Comparison of ENCODE assay signal across 9 mouse cellular contexts in genomic region chr1:72875708-72876107, GRCm38 (mm10). TPM values are rescaled to one million over a fixed set of nuclear protein-coding genes. Genes with fewer than 3 reads are reported as not detected.
DNase-seq lines count a peak whose midpoint lies in the region; ATAC-seq and TF ChIP-seq lines count a peak whose summit lies in the region.
"Had no signal": no experiment of that assay in that cellular context is flagged by ENCODE, and none has a peak within 500 bp of the region (broad histone marks: within the 10 kb centered on the region; RNA-seq: fewer than 3 reads in every experiment).

No protein-coding gene starts in this region.

- DNase-seq in kidney, adult 2 months: peak; percentile 72
- no peak for DNase-seq in kidney, postnatal 14 days
- no peak for DNase-seq in embryonic facial prominence, embryonic 14.5 days (ENCODE audit: low spot score)
- no peak for DNase-seq in forebrain, postnatal 0 days
- DNase-seq in embryo, embryonic 9.5 days (ENCODE audit: extremely low spot score): no peak
- DNase-seq in cerebellum, postnatal 4 days (ENCODE audit: low spot score in 2 of 2): no peak

- TF ChIP-seq POLR2A in kidney, adult 2 months (IDR thresholded peaks at IDR 0.05; ENCODE audit: low read depth, low read length): no peak

- no peak overlapping the region for H3K4me3 ChIP-seq in kidney, adult 2 months (ENCODE audit: insufficient read depth, low read depth, low read length)
- peak overlapping the region; percentile 62; the same call in 1 of the 2 replicates for H3K4me3 ChIP-seq in embryonic facial prominence, embryonic 14.5 days (ENCODE audit: low read depth, low read length)
- H3K4me3 ChIP-seq in forebrain, postnatal 0 days (ENCODE audit: low read depth, low read length): no peak overlapping the region
- H3K4me3 ChIP-seq in midbrain, embryonic 12.5 days: no peak overlapping the region

- peak overlapping the region; percentile 88 for H3K4me2 ChIP-seq in embryonic facial prominence, embryonic 14.5 days (ENCODE audit: low read depth, low read length)
- peak overlapping the region; percentile 69 for H3K4me2 ChIP-seq in forebrain, postnatal 0 days (ENCODE audit: low read depth)
- peak overlapping the region; percentile 95; the same call in 1 of the 2 replicates for H3K4me2 ChIP-seq in midbrain, embryonic 12.5 days (replicated peaks)

- no peaks in the 10 kb centered on the region for H3K27me3 ChIP-seq in kidney, adult 2 months (replicated peaks; ENCODE audit: control insufficient read depth, insufficient read depth, low read length)
- peaks cover 5% of the 10 kb centered on the region; the same call in 1 of the 2 replicates for H3K27me3 ChIP-seq in embryonic facial prominence, embryonic 14.5 days (replicated peaks; ENCODE audit: control insufficient read depth, insufficient read depth, low read length)
- H3K27me3 ChIP-seq in forebrain, postnatal 0 days (ENCODE audit: insufficient read depth, low read length): no peaks in the 10 kb centered on the region
- peaks cover 52% of the 10 kb centered on the region for H3K27me3 ChIP-seq in midbrain, embryonic 12.5 days

- 13% methylated on average over 3 of the region's 3 CpGs for WGBS in kidney, adult 2 months
- WGBS in embryonic facial prominence, embryonic 14.5 days: 6% methylated on average over 3 of the region's 3 CpGs
- WGBS in forebrain, postnatal 0 days: 8% methylated on average over 3 of the region's 3 CpGs
- 3% methylated on average over 3 of the region's 3 CpGs for WGBS in midbrain, embryonic 12.5 days

- no peak overlapping the region for H3K27ac ChIP-seq in kidney, adult 2 months (ENCODE audit: insufficient read depth, low read depth, low read length)
- H3K27ac ChIP-seq in embryonic facial prominence, embryonic 14.5 days (replicated peaks; ENCODE audit: low read depth, low read length): no peak overlapping the region
- no peak overlapping the region for H3K27ac ChIP-seq in forebrain, postnatal 0 days (ENCODE audit: low read depth, low read length)
- no peak overlapping the region for H3K27ac ChIP-seq in midbrain, embryonic 12.5 days (replicated peaks)

- H3K4me1 ChIP-seq in kidney, adult 2 months (ENCODE audit: control insufficient read depth, insufficient read depth, low read length): peaks cover 11% of the 10 kb centered on the region; the same call in 1 of the 2 replicates
- H3K4me1 ChIP-seq in embryonic facial prominence, embryonic 14.5 days (ENCODE audit: control insufficient read depth, insufficient read depth, low read length): peaks cover 18% of the 10 kb centered on the region
- H3K4me1 ChIP-seq in forebrain, postnatal 0 days (ENCODE audit: insufficient read depth): peaks cover 4% of the 10 kb centered on the region; the same call in 1 of the 2 replicates
- peaks cover 44% of the 10 kb centered on the region for H3K4me1 ChIP-seq in midbrain, embryonic 12.5 days

- ATAC-seq in embryonic facial prominence, embryonic 14.5 days (ENCODE audit: low read depth): no peak
- no peak for ATAC-seq in forebrain, postnatal 0 days
- no peak for ATAC-seq in midbrain, embryonic 12.5 days (ENCODE audit: low FRiP score, low read depth)
- ATAC-seq: activated CD4-positive, CD25-positive, alpha-beta regulatory T cell, adult 4 months had no signal

- no peak overlapping the region for H3K9ac ChIP-seq in embryonic facial prominence, embryonic 14.5 days (ENCODE audit: low read depth, low read length)
- H3K9ac ChIP-seq in forebrain, postnatal 0 days: no peak overlapping the region
- H3K9ac ChIP-seq in midbrain, embryonic 12.5 days (replicated peaks): no peak overlapping the region

- H3K9me3 ChIP-seq in embryonic facial prominence, embryonic 14.5 days (ENCODE audit: control insufficient read depth, low read length): no peaks in the 10 kb centered on the region
- no peaks in the 10 kb centered on the region for H3K9me3 ChIP-seq in forebrain, postnatal 0 days (ENCODE audit: low read length)
- H3K9me3 ChIP-seq in midbrain, embryonic 12.5 days: no peaks in the 10 kb centered on the region

- H3K36me3 ChIP-seq in kidney, adult 2 months (ENCODE audit: control insufficient read depth, insufficient read depth, low read length): no peaks in the 10 kb centered on the region
- H3K36me3 ChIP-seq in embryonic facial prominence, embryonic 14.5 days (ENCODE audit: control insufficient read depth, insufficient read depth, low read length): no peaks in the 10 kb centered on the region
- H3K36me3 ChIP-seq in forebrain, postnatal 0 days (ENCODE audit: insufficient read depth): no peaks in the 10 kb centered on the region
- no peaks in the 10 kb centered on the region for H3K36me3 ChIP-seq in midbrain, embryonic 12.5 days

- TF ChIP-seq CTCF in kidney, adult 2 months (conservative IDR thresholded peaks at IDR 0.05; ENCODE audit: insufficient read depth, insufficient read length, low read depth, low read length): no peak
- TF ChIP-seq CTCF in forebrain, postnatal 0 days (IDR thresholded peaks at IDR 0.05; ENCODE audit: low read depth): no peak

RNA-seq across cellular contexts. Expression of gene Igfbp5, which starts 1.0 kb away (rescaled TPM):
- polyA plus RNA-seq in kidney, adult 2 months (2012; rRNA removed): 229 and 273 TPM in 2 replicates
- 131 and 138 TPM in 2 replicates for polyA plus RNA-seq in embryonic facial prominence, embryonic 14.5 days (2014; fragmentation: Nextera tagmentation; extraction: Ambion mirVana)
- 68.2 and 104 TPM in 2 replicates for total RNA-seq in forebrain, postnatal 0 days (2014; rRNA removed)
- polyA plus RNA-seq in forebrain, postnatal 0 days (2015; fragmentation: Nextera tagmentation; extraction: Ambion mirVana): 26.1 and 36.2 TPM in 2 replicates
- polyA plus RNA-seq in midbrain, embryonic 12.5 days (2016; fragmentation: Nextera tagmentation; extraction: Ambion mirVana): 31.1 and 41.2 TPM in 2 replicates
- polyA plus RNA-seq: activated CD4-positive, CD25-positive, alpha-beta regulatory T cell, adult 4 months had no signal

RNA-seq across cellular contexts. Expression of gene Igfbp2, which starts 51.4 kb away (rescaled TPM):
- polyA plus RNA-seq in kidney, adult 2 months (2012; rRNA removed): 12.6 and 13.5 TPM in 2 replicates
- polyA plus RNA-seq in embryonic facial prominence, embryonic 14.5 days (2014; fragmentation: Nextera tagmentation; extraction: Ambion mirVana): 446 and 451 TPM in 2 replicates
- 311 and 330 TPM in 2 replicates for total RNA-seq in forebrain, postnatal 0 days (2014; rRNA removed)
- 341 and 409 TPM in 2 replicates for polyA plus RNA-seq in forebrain, postnatal 0 days (2015; fragmentation: Nextera tagmentation; extraction: Ambion mirVana)
- 548 and 637 TPM in 2 replicates for polyA plus RNA-seq in midbrain, embryonic 12.5 days (2016; fragmentation: Nextera tagmentation; extraction: Ambion mirVana)
- total RNA-seq: megakaryocyte progenitor cell, adult 5-6 weeks had no signal
- polyA plus RNA-seq: activated CD4-positive, CD25-positive, alpha-beta regulatory T cell, adult 4 months had no signal

Comparison
In these comparisons a context has a peak if more than half of its experiments do, and no peak if none do; other contexts are left out.
1. RNA of gene Igfbp2, which starts 51.4 kb away (polyA plus RNA-seq): 548 to 637 TPM in midbrain, embryonic 12.5 days, 446 to 451 TPM in embryonic facial prominence, embryonic 14.5 days and 341 to 409 TPM in forebrain, postnatal 0 days; 12.6 to 13.5 TPM in kidney, adult 2 months; every median in the first group is over 10 times any median in the second.
2. Peak in every context shown above with its lines, with median percentiles within 50 percentile points of each other: H3K4me2 ChIP-seq.